Mouse (Mus musculus) testis, adult 2 months (tissue): ENCODE results near the gene Sh3bp4.

Experiments used
- CTCF ChIP-seq: fragments of 200-500 bp; IDR thresholded peaks from 2 replicates; pipeline ENCODE4 v1.5.1; 2012; ENCODE audit warnings: low read depth, mild to moderate bottlenecking, inconsistent platforms, low read length, moderate library complexity; ENCODE audit not compliant: control insufficient read depth, insufficient read depth, insufficient replicate concordance
- POLR2A ChIP-seq: fragments of 200-500 bp; IDR thresholded peaks from 2 replicates; pipeline ENCODE4 v1.6.1; 2012; ENCODE audit warnings: low read depth, mild to moderate bottlenecking, inconsistent platforms, low read length, moderate library complexity; ENCODE audit not compliant: control insufficient read depth

DNA sequence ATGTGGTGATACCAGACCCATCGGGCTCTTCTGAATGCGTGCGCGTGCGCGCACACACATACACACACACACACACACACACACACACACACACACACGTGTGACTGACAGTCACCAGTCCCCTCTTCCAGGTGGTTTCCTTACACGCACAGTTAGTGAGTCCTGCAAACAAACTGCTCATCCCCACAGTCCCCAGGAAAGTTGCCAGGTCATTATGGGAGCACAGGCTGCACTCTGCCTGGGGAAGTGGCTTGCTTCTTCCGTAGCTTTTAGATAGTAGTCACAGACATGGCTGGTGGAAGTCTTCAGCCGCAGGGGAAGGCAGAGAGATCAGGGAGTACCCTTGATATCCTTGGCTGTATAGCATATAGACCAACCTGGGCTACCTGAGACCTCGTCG, 33.3 kb downstream of the Sh3bp4 start:
- TF ChIP-seq CTCF, result no peak
- no peak for TF ChIP-seq POLR2A
